Mouse (Mus musculus) heart, postnatal 36 days (tissue): ENCODE measurements around the gene Bbs12. TPM values are rescaled to one million over a fixed set of nuclear protein-coding genes. Genes with fewer than 3 reads are reported as not detected.

Experiments used
- DNase-seq, 2 experiments: peaks; one replicate each; pipeline ENCODE4 v3.0.0; 2021 to 2022
- intact Hi-C: fragments of 180-260 bp; cut with DNase I; formaldehyde crosslinking; loops from one replicate; pipeline ENCODE4 v1.15.1; 2025
- total RNA-seq, 2 experiments: library from RNA; stranded (reverse); gene quantifications; 2 replicates each; pipeline ENCODE4 v1.2.3; 2021

Bbs12 gene
- total RNA-seq, 2 experiments from 2014 or later: 0.46 to 1.3 TPM

DNA sequence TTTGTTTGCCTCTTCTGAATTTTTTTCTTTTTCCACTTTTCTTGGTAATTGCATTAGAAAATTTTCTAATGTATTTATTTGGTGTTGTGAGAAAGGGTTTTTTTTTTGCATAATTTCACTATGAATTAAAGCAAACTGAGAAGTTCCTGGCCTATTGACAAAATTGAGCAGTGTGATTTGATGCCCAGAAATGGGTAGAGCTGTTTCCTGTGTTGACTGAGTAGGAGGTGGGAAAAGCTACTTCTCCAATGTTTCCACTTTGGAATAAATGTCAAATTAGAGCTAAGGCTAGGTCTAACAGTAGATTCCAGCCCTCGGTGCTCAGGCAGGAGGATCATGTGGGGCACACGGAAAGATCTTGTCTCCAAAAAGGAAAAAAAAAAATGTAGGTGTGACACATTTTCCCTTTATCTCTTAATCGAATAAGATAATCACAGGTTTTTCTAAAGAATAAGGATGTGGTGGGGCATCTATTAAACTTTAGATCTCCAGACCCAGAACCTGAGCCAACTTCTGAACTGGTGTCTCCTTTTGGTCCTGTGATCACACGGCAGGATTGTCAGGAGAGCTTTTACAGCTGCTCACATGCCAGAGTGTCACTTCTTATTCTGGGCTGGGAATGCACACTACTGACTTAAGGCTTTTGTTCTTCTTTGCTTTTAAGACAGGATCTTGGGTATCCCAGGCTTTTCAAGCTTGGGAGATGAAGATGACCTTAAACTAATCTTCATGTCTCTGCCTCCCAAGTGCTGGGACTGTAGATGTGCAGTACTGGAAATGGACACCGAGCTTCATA lies 13.2 kb downstream of the Bbs12 start:
- no peak for DNase-seq
- intact Hi-C loops: loop anchor here (2.0 kb wide), 1 partner anchor 89 kb away; no protein-coding TSS in a partner anchor

DNA sequence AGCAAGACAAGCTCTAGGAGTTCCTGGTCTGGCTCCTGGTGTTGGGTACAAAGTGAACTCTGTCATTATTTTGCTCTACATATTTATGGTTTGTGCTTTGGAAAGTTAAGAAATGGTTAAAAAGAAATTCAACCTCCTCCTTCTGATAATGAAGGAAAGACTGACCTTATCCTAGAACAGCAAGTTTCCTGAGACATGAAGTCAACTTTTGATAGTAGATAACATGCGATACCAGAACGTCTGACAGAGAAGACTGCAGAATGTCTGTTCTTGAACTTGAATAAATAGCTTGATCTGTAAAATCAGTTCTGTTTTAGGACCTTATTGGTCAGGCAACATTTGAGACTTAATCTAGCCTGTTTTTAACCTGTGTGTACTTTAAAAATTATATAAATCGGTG lies 14.3 kb downstream of the Bbs12 start:
- intact Hi-C loops: no loop called here
- no peak for DNase-seq

- intact Hi-C loops: no loop called here
These were observed 16.1 kb downstream of the Bbs12 start for GRCm38 (mm10) chr3:37328489-37328888.

DNA sequence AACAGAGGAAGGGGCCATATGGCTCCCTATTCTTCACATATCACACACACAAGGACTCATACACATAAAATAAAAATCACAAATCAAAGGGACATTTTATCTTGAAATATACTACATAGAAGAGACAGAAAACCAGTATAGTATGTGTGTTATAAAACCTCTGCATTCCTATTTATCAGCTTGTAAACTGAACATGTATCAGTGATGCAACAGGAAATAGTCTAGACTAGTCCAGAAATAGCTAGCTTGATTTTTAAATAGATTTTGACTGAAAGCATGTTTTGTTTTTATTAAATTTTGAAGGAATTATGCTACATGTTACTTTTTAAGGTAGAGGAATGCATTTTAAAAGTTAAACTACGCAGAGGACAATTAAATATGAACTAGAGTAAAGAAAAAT lies 17.6 kb downstream of the Bbs12 start:
- intact Hi-C loops: loop anchor here (10.0 kb wide), 1 partner anchor 895 kb away; no protein-coding TSS in a partner anchor
- no peak for DNase-seq

More at GRCm38 (mm10) chr3:37328489-37328888, 16.1 kb downstream of the Bbs12 start:
- DNase-seq: no peak

DNA sequence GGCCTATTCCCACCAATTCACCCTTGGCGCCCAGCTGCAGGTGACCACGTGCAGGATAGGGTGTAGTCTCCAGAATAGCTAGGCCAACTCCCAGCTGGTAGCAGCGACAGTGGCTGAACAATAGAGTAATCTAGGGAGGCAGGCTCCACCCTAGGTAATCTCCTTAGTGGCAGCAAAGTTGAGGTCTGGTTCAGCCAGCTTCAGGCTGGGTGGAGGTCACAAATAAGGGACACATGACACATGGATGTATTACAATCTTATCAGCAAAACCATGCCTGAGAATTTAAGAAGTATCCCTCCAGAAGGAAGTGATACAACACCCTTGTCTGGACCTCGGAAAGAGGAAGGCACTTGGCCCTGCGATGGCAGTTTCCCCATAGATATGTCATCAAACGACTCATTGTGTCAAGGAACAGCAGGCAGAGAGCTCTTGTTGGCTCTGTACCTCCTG lies 19.7 kb downstream of the Bbs12 start:
- intact Hi-C loops: loop anchor here (10.0 kb wide), 1 partner anchor 893 kb away; no protein-coding TSS in a partner anchor
- DNase-seq: no peak

GRCm38 (mm10) chr3:37334053-37334452 lies 21.7 kb downstream of the Bbs12 start:
- intact Hi-C loops: loop anchor here (10.0 kb wide), 1 partner anchor 891 kb away; no protein-coding TSS in a partner anchor
- no peak for DNase-seq

GRCm38 (mm10) chr3:37341110-37341509 lies 28.8 kb downstream of the Bbs12 start:
- DNase-seq: peak; percentile 26 to 48
- intact Hi-C loops: no loop called here

DNA sequence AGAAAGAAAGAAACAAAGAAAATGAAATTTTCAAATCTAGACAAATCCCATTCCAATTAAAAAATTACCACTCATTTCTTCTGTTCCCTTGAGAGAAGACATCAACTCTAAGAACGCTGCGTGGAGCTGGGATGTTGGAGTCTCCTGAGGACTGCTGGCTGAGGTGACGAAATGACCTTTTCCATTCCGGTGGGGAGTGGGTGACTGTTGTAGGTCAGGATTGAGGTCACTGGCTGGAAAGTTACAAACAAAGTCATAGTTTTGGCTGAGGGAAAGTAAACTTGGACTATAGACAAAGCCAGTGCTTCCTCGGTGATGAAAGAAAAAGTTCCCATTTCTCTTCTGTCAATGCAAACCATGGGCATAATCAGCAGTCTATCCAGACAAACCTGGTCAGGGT lies 30.5 kb downstream of the Bbs12 start:
- intact Hi-C loops: loop anchor here (1.0 kb wide), 1 partner anchor 71 kb away; no protein-coding TSS in a partner anchor
- DNase-seq: no peak

DNA sequence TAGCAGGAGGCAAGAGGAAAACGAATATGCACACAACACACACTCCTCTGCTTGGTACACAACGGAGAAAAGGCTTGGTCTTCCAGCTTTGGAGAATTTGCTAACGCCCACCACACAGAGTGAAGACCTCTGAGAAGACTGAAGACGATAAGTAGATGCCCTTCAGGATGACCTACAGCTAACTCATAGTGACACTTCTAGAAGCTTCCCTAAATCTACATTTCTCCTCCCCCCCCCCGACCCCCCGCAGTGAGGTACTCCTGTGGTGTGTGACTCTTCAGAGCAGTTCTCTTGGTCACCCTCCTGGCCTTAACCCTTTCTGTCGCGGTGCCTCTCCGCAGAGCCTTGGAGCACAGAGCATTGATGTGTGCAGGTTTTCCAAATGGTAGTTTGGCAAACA lies 35.3 kb downstream of the Bbs12 start:
- intact Hi-C loops: loop anchor here (2.0 kb wide), 1 partner anchor 33 kb away; no protein-coding TSS in a partner anchor
- no peak for DNase-seq

DNA sequence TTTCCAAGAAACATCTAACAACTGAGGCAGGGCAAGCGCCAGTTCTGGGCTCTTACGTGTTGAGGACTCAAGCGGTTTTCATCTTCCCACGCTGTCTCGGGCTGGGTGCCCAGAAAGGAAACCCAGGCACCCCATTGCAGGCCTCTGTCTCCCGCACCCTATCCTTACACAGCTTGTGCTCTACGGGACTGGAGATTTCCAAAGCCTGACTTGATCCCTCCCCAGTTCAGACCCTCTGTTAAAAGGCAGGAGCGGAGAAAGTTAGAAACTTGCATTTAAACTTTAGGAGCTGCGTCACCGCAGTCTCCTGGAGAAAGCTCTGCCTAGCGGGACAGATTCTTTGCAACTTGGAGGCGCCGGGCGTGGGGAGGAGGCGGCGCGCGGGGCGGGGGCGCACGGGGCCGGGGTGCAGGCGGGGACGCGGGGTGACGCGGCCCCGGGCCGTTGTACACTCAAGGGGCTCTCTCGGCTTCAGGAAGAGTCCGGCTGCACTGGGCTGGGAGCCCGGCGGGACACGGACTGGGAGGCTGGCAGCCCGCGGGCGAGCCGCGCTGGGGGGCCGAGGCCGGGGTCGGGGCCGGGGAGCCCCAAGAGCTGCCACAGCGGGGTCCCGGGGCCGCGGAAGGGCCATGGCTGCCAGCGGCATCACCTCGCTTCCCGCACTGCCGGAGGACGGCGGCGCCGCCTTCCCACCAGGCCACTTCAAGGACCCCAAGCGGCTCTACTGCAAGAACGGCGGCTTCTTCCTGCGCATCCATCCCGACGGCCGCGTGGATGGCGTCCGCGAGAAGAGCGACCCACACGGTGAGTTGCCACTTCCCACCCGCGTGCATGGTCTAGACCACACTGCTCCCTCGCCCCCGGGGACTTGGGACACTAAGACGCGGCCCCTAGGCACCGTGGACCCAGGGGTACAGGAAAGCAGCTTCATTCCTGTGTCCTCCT lies 36.1 kb downstream of the Bbs12 start, which contains the start of gene Fgf2:
Gene Fgf2, plus strand, starts transcription at position 126 of the 945 bp plus-strand sequence.
- peak; percentile 62 to 68 for DNase-seq
- intact Hi-C loops: loop anchor here (2.0 kb wide), 1 partner anchor 32 kb away; no protein-coding TSS in a partner anchor

DNA sequence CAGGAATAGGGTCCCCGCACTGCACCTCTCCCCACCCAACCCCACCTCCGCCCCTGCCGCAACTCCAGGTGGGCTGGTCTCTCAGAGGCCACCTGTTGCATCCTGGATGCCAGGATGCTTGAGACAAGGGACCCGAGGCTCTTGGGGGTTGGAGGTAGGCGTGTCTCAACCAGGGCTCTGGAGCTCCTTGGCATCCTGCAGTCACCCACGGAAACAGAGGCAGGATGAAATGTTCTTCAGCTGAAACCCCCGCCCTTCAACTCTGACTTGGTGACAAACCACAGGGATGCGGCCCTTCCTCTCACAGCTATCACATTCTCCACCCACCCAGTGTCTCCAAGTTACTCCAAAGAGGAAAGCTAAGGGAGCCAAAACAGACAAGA lies 36.8 kb downstream of the Bbs12 start:
- DNase-seq: peak in 1 of 2 experiments; percentile 30
- intact Hi-C loops: loop anchor here (2.0 kb wide), 1 partner anchor 32 kb away; no protein-coding TSS in a partner anchor

- DNase-seq: no peak
- intact Hi-C loops: no loop called here
These were observed 38.0 kb downstream of the Bbs12 start for GRCm38 (mm10) chr3:37350386-37350785.

DNA sequence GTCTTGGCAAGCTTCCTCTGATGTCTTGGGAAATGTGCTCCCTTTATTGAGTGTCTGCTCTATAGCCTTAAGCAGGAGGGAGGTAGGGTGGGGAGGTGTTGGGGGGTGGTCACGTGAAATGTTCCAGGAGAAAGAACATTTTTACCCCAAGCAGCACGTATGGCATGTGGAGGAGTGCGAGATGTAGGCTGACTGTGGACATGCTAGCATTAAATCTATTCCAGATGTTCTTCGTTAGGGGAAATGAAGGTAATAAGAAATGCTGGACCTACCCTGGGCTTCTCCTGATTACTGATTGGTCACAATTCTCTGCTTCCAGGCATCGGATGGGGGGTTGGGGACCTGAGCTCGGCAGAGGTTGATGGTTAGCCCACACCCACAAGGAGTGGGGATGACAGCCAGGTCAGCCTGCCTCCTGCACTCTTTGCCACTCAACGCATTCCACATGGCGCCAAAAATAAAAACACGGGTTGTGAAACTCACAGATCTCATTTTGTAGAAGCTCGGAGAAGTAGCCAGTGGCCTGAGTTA lies 41.7 kb downstream of the Bbs12 start:
- intact Hi-C loops: no loop called here
- peak in 1 of 2 experiments; percentile 34 for DNase-seq

DNA sequence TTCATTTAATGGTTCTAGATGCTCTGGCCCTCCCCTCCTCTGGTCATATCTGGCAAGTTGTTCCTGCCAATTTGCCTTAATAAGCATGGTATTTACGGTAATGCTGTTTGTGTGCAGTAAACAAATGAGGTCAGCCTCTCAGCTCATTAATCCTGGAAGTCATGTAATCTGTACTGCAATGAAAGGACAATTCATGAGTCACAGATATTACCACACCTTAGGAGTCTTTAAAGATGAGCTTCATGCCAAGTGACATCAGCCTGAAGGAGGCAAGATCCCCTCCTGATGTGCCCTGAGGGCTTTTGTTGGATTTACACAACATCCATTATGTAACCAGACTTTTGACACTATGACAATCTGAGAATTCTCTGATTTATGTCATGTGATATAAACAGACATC lies 42.4 kb downstream of the Bbs12 start:
- intact Hi-C loops: no loop called here

GRCm38 (mm10) chr3:37360729-37361128 lies 48.4 kb downstream of the Bbs12 start:
- intact Hi-C loops: no loop called here
- DNase-seq: no peak

More for the DNA sequence above, 42.4 kb downstream of the Bbs12 start:
- DNase-seq: no peak

- intact Hi-C loops: no loop called here
- DNase-seq: no peak
These were observed 52.8 kb downstream of the Bbs12 start for GRCm38 (mm10) chr3:37365144-37365543.

- intact Hi-C loops: no loop called here
- DNase-seq: no peak
These were observed 53.6 kb downstream of the Bbs12 start for GRCm38 (mm10) chr3:37365976-37366375.

DNA sequence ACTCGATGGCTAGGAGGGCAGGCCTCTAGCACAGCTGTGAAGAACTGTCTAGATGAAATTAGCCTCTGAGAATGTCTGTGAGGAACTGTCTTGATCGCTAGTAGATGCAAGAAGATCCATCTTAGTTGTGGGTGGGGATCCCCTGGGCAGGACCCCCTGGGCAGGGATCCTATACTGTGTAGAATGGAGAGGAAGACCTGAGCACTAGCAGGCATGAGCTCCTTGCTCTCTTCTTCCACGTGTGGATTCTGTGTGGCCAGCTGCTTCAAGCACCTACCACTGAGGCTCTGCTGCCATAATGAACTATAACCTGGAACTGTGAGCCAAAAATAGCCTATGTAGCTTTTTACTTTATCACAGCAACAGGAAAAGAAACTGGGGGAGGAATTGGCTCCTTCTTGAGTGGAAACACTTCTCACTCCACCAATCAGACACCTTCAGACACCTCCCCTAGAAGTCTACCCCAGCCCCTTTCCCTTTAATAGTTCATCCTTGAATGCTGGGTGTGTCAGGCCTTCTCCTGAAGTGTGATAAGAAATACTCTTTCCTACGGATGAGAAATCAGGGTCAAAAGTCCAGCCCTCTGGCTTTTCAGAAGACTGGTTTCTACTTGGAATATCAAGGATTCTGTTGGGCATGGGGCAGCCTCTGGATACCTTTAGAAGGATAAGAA lies 54.2 kb downstream of the Bbs12 start:
- no peak for DNase-seq
- intact Hi-C loops: no loop called here

- no peak for DNase-seq
- intact Hi-C loops: no loop called here
These were observed 58.1 kb downstream of the Bbs12 start for GRCm38 (mm10) chr3:37370407-37370806.
